Mouse (Mus musculus): ENCODE results near the gene Nup107.

DNA sequence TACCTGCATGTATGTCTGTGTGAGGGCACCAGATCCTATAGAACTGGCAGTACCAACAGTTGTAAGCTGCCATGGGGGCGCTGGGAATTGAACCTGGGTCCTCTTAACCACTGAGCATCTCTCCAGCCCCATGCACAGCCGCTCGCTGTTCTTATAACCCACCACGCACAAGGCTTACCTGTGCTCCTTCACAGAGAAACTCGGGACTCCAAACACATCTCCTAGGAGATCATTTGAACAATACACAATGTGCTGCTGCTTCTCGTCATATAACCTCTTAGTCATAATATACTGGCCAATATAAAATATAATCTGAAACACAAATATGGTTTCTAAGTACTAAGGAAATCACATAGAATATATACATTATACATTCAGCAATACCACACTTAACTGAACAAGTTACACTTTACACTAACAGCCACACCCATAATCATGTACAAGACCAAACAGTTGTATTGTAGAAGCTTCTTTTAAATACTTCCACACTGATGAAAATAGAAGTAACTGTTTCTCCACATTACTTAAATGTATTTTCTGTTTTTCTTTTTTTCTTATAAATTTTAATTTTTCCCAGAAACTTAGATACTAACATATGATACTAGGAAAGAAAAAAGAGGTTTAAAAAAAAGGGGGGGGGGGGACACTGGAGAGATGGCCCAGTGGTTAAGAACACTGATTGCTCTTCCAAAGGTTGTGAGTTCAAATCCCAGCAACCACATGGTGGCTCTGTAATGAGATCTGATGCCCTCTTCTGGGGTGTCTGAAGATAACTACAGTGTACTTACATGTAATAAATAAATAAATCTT lies 90.3 kb downstream of the Nup107 start:
- TF ChIP-seq CTCF (IDR thresholded peaks at IDR 0.05; ENCODE audit: insufficient read depth, low read length) (no peak), POLR2A (IDR thresholded peaks at IDR 0.05; ENCODE audit: borderline replicate concordance, extremely low read depth, low read depth, low read length) (no peak)

Data from lung, adult 2 months (tissue).